Mouse (Mus musculus) heart, embryonic 15.5 days (tissue): ENCODE data around the gene Ubald1. TPM values are rescaled to one million over a fixed set of nuclear protein-coding genes. Genes with fewer than 3 reads are reported as not detected.

Experiments used
- ATAC-seq: fragments of 200-750 bp; cut with Nextera tagmentation; replicated peaks from 2 replicates; pipeline ENCODE4 v1.8.0; 2017; ENCODE audit warnings: low read depth, moderate TSS enrichment; ENCODE audit not compliant: insufficient number of reproducible peaks, insufficient read depth, low FRiP score
- H3K27ac ChIP-seq: fragments of 300-500 bp; sonication (generic); 2 replicates; pipeline ENCODE4 v1.5.1; 2015; ENCODE audit warnings: mild to moderate bottlenecking, inconsistent platforms
- H3K27me3 ChIP-seq: fragments of 300-500 bp; sonication (generic); 2 replicates; pipeline ENCODE4 v1.6.1; 2015; ENCODE audit warnings: inconsistent platforms
- H3K36me3 ChIP-seq: fragments of 300-500 bp; sonication (generic); 2 replicates; pipeline ENCODE4 v1.6.1; 2015; ENCODE audit warnings: mild to moderate bottlenecking, inconsistent platforms
- H3K4me1 ChIP-seq: fragments of 300-500 bp; sonication (generic); replicated peaks from 2 replicates; pipeline ENCODE4 v1.6.1; 2015; ENCODE audit warnings: inconsistent platforms
- H3K4me2 ChIP-seq: fragments of 300-500 bp; sonication (generic); 2 replicates; pipeline ENCODE4 v1.6.1; 2015; ENCODE audit warnings: inconsistent platforms, mild to moderate bottlenecking, moderate library complexity
- H3K4me3 ChIP-seq: fragments of 300-500 bp; sonication (generic); 2 replicates; pipeline ENCODE4 v1.5.1; 2015; ENCODE audit warnings: mild to moderate bottlenecking, inconsistent platforms
- H3K9ac ChIP-seq: fragments of 300-500 bp; sonication (generic); 2 replicates; pipeline ENCODE4 v1.6.1; 2015; ENCODE audit warnings: mild to moderate bottlenecking, inconsistent platforms
- H3K9me3 ChIP-seq: fragments of 300-500 bp; sonication (generic); replicated peaks from 2 replicates; pipeline ENCODE4 v1.6.1; 2016; ENCODE audit warnings: inconsistent platforms
- WGBS: fragments of 180-500 bp; shearing (Covaris S2); methylation state at CpG from one replicate; pipeline ENCODE4 v1.1.7; 2015; ENCODE audit warnings: mixed read lengths; 5-methylcytosine and 5-hydroxymethylcytosine counted together
- polyA plus RNA-seq: library from polyadenylated mRNA; unstranded; fragments of >200 nt; fragmentation: Nextera tagmentation; extraction: Ambion mirVana; gene quantifications from 2 replicates; pipeline ENCODE4 v1.2.1, GENCODE M21; 2015

Gene Ubald1
- polyA plus RNA-seq, 1 experiment from 2014 or later = 24.7 TPM

DNA sequence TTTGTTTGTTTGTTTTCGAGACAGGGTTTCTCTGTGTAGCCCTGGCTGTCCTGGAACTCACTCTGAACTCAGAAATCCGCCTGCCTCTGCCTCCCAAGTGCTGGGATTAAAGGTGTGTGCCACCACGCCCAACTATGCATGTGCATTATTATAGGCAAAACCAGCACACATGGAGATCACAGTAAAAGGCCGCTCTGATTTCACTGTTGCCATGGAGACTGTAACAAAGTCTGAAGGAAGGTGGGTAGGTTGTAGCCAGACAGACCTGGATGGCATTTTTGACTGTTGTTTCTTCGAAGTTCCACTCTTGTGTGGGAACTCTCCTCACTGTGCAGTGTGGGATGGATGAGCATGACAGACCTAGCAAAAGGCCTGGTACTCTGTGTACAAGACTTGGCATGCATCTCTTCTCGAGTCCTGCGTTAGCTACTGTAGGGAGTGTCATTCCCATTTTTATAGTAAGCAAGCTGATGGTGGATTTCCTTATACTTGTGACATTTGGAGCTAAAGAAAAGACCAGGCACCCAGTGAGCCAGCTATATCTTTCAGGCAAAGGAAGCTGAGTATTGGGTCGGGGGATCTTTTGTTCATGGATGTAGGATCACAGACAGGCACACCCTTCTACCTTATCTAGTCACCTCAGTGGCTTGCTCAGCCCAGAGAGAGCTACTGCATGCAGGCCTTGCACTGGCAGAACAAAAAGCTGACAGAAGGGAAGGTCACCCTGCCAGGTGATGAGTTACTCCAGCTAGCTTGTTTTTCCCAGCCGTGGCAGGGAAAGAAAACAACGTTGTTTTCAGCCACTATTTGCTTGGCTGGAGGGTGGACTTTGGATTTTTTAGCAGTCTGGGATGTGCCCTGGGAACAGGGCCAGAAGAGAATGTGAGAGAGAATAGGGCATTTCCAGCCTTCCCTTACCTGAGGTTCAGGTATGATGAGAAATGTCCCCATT is 1.6 kb upstream of the Ubald1 start:
- H3K27me3 ChIP-seq = no peaks in the 10 kb centered on the region
- ATAC-seq = no peak
- WGBS = 70% methylated on average over 10 of the region's 10 CpGs

DNA sequence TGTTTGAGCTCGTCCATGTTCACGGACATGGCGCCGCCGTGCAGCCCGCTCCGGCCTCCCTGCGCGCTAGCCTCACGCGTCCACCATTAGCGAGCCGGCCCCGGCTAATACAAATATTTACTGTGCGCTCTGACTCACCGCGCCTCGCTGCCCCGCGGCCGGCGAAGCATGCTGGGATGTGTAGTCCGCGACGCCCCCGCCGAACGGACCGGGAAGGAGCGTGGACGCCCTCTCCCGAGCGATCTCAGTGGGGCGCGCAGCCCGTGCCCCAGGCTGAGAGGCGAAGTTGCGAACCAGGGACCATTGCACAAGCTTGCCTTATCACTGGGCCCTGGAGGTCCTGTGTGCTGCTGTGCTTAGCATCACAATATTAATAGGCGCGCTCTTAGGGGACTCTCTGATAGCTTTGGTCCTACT is 399 bp downstream of the Ubald1 start:
- peak; percentile 74 for ATAC-seq
- under 1% methylated on average over 40 of the region's 40 CpGs for WGBS

More for the DNA sequence above, 1.6 kb upstream of the Ubald1 start:
- no peaks in the 10 kb centered on the region for H3K36me3 ChIP-seq
- H3K4me1 ChIP-seq = peaks cover 38% of the 10 kb centered on the region
- H3K4me3 ChIP-seq = peak overlapping the region; percentile 95
- H3K27ac ChIP-seq = peak overlapping the region; percentile 100
- H3K9ac ChIP-seq = 0 out of 2 replicates have a peak overlapping the region, but pooled peaks have one; percentile 1
- H3K4me2 ChIP-seq = peak overlapping the region; percentile 74
- no peaks in the 10 kb centered on the region for H3K9me3 ChIP-seq

GRCm38 (mm10) chr16:4879101-4879707 is 911 bp downstream of the Ubald1 start:
- Histone ChIP-seq H3K4me2 (peak overlapping the region; percentile 90), H3K27me3 (no peaks in the 10 kb centered on the region), H3K4me1 (peaks cover 47% of the 10 kb centered on the region), H3K27ac (peak overlapping the region; percentile 100), H3K9ac (peak overlapping the region; percentile 91), H3K36me3 (peaks cover 8% of the 10 kb centered on the region; the same call in 1 of the 2 replicates), H3K9me3 (no peaks in the 10 kb centered on the region), H3K4me3 (peak overlapping the region; percentile 95)
- peak; percentile 7 for ATAC-seq
- under 1% methylated on average over 54 of the region's 54 CpGs for WGBS

More for the DNA sequence above, 399 bp downstream of the Ubald1 start:
- peaks cover 47% of the 10 kb centered on the region for H3K4me1 ChIP-seq
- peaks cover 3% of the 10 kb centered on the region; the same call in 1 of the 2 replicates for H3K36me3 ChIP-seq
- H3K4me2 ChIP-seq = peak overlapping the region; percentile 90
- H3K4me3 ChIP-seq = peak overlapping the region; percentile 95
- H3K27me3 ChIP-seq = no peaks in the 10 kb centered on the region
- H3K9ac ChIP-seq = peak overlapping the region; percentile 91
- no peaks in the 10 kb centered on the region for H3K9me3 ChIP-seq
- H3K27ac ChIP-seq = peak overlapping the region; percentile 100

GRCm38 (mm10) chr16:4878192-4878885 is 1.8 kb downstream of the Ubald1 start:
- Histone ChIP-seq H3K27ac (peak overlapping the region; percentile 100), H3K27me3 (no peaks in the 10 kb centered on the region), H3K4me3 (peak overlapping the region; percentile 95), H3K9ac (peak overlapping the region; percentile 91), H3K36me3 (peaks cover 9% of the 10 kb centered on the region; the same call in 1 of the 2 replicates), H3K9me3 (no peaks in the 10 kb centered on the region), H3K4me1 (peaks cover 47% of the 10 kb centered on the region), H3K4me2 (peak overlapping the region; percentile 90)
- 16% methylated on average over 5 of the region's 5 CpGs for WGBS
- no peak for ATAC-seq

DNA sequence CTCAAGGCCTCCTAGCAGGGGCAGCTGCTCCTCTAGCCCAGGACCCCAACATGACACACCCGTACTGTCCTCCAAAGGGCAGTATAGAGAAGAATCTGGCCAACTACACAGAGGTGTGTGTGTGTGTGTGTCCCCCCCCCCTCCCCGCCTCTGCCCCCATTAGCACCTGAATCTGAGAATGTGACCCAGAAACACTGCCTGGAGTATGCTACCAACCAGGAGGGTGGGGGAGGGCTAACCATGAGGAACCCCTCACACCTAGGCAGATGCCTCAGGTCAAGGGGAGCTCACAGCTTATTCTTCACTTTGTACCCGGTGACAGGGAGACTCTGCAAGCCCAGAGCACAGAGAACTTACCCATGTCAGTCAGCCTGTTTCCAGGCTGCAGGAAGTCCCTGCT is 2.4 kb downstream of the Ubald1 start:
- peak overlapping the region; percentile 100 for H3K27ac ChIP-seq
- H3K9me3 ChIP-seq = no peaks in the 10 kb centered on the region
- H3K4me1 ChIP-seq = peaks cover 47% of the 10 kb centered on the region
- H3K36me3 ChIP-seq = peaks cover 9% of the 10 kb centered on the region; the same call in 1 of the 2 replicates
- no peak for ATAC-seq
- H3K4me3 ChIP-seq = peak overlapping the region; percentile 95
- H3K4me2 ChIP-seq = peak overlapping the region; percentile 90
- H3K9ac ChIP-seq = peak overlapping the region; percentile 91; the same call in 1 of the 2 replicates
- no peaks in the 10 kb centered on the region for H3K27me3 ChIP-seq
- 49% methylated on average over 3 of the region's 3 CpGs for WGBS

- peaks cover 47% of the 10 kb centered on the region for H3K4me1 ChIP-seq
- H3K9me3 ChIP-seq = no peaks in the 10 kb centered on the region
- ATAC-seq = no peak
- H3K4me2 ChIP-seq = peak overlapping the region; percentile 90; the same call in 1 of the 2 replicates
- H3K4me3 ChIP-seq = peak overlapping the region; percentile 95
- peak overlapping the region; percentile 100; the same call in 1 of the 2 replicates for H3K27ac ChIP-seq
- WGBS = 68% methylated on average over 4 of the region's 4 CpGs
- no peak overlapping the region for H3K9ac ChIP-seq
- no peaks in the 10 kb centered on the region for H3K27me3 ChIP-seq
- peaks cover 9% of the 10 kb centered on the region; the same call in 1 of the 2 replicates for H3K36me3 ChIP-seq
Measured at GRCm38 (mm10) chr16:4877195-4877594, 2.9 kb downstream of the Ubald1 start.

DNA sequence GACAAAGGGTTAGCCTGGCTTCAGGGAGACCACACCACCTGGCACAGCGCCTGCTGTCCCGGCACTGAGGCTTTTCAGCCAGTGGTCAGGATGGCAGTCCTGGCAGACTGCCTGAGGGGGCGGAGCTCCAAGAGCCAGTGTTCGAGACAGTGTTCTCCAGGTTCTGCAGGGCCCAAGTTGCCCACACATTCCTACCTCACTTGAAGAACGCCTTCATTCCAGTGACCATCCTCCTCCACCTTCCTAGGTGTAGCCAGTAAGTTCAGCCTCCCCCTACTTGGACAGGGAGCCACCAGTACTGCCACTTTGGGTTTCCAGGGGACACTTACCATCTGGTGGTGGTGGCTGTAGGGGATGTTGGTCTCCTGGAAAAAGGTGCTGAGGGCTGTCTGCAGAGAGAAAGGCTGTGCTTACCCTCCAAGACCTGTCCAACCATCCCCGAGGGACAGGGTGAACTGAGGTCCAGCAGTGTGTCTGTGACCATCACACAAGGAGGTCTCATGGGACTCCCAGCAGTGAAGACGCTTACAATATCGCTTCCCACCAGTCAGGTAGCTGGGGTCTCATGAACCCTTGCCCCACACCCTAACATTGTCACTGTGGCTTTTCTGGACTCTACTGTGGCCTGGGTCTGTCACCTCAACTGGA is 4.0 kb downstream of the Ubald1 start:
- H3K9ac ChIP-seq = no peak overlapping the region
- 57% methylated on average over 8 of the region's 8 CpGs for WGBS

DNA sequence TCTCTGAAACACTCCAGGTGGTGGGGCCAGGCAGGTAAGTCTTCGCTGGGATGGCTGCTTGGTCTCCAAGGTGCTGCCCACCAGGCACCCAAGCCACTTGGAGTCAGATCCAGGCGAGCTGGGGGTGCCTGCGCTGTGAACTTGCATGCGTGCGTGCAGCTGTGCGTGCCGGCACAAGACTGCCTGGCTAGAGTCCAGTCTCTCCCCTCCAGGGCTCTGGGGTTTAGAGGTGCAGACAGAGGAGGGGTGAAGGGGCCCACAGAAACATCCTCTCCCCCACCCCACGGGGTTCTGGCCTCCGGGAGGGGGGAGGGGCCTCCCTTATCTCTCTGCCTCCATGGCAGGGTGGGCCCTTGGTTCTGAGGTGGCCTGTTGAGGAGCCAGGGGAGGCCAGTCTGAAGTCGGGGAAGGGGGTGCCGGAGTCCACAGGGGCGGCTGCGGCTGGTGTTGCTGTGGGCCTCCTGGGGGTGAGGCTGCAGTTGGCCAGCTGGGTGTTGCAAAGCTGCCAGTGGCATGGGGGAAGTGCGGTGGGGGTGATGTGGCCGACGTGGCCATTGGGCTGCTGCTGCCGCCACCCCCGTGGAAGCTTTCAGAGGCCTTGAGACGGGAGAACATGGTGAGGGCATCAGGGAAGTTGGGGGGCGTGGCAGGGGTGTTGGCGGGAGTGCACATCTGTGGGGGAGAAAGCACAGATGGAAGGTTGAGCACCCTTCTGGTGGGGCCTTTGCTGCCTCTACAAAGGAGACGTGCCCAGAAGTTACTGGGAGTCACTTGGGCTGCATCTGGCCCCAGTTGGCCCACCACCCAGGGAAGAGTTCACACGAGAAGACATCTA is 4.7 kb downstream of the Ubald1 start:
- H3K9me3 ChIP-seq = no peaks in the 10 kb centered on the region
- H3K27ac ChIP-seq = peak overlapping the region; percentile 21; the same call in 1 of the 2 replicates
- WGBS = 67% methylated on average over 23 of the region's 23 CpGs
- no peak for ATAC-seq
- H3K4me2 ChIP-seq = 0 out of 2 replicates have a peak overlapping the region, but pooled peaks have one; percentile 6
- peaks cover 44% of the 10 kb centered on the region for H3K4me1 ChIP-seq
- H3K27me3 ChIP-seq = no peaks in the 10 kb centered on the region
- peaks cover 9% of the 10 kb centered on the region; the same call in 1 of the 2 replicates for H3K36me3 ChIP-seq
- no peak overlapping the region for H3K9ac ChIP-seq
- H3K4me3 ChIP-seq = no peak overlapping the region

More for the DNA sequence above, 4.0 kb downstream of the Ubald1 start:
- ATAC-seq = no peak
- no peaks in the 10 kb centered on the region for H3K27me3 ChIP-seq
- H3K9me3 ChIP-seq = no peaks in the 10 kb centered on the region
- no peak overlapping the region for H3K4me3 ChIP-seq
- H3K4me2 ChIP-seq = 0 out of 2 replicates have a peak overlapping the region, but pooled peaks have one; percentile 6
- peaks cover 9% of the 10 kb centered on the region; the same call in 1 of the 2 replicates for H3K36me3 ChIP-seq
- peak overlapping the region; percentile 21; the same call in 1 of the 2 replicates for H3K27ac ChIP-seq
- peaks cover 45% of the 10 kb centered on the region for H3K4me1 ChIP-seq

GRCm38 (mm10) chr16:4871926-4872325 is 8.2 kb downstream of the Ubald1 start:
- Histone ChIP-seq H3K9ac (no peak overlapping the region), H3K27ac (no peak overlapping the region), H3K4me2 (no peak overlapping the region), H3K27me3 (no peaks in the 10 kb centered on the region), H3K4me1 (peaks cover 25% of the 10 kb centered on the region), H3K36me3 (peaks cover 22% of the 10 kb centered on the region; the same call in 1 of the 2 replicates), H3K9me3 (no peaks in the 10 kb centered on the region), H3K4me3 (no peak overlapping the region)
- no peak for ATAC-seq
- 36% methylated on average over 2 of the region's 2 CpGs for WGBS
